Mouse (Mus musculus): Measurements from ENCODE around the gene Krt18. TPM values are rescaled to one million over a fixed set of nuclear protein-coding genes. Genes with fewer than 3 reads are reported as not detected.
"Not testable (repeated sequence)": the region's sequence is repeated elsewhere in the genome, so short reads cannot be mapped to it uniquely, and the experiment has no call there.

Krt18 gene
- polyA plus RNA-seq, 1 experiment from 2014 or later, result 20.6 TPM

- no peak overlapping the region for H3K4me3 ChIP-seq (ENCODE audit: control insufficient read depth in 1 of 2, insufficient read depth in 1 of 2, low read depth in 1 of 2, low read length in 2 of 2)
- no peak overlapping the region for H3K27ac ChIP-seq (replicated peaks in 1 of 2; ENCODE audit: control insufficient read depth in 1 of 2, insufficient read depth in 1 of 2, low read depth in 2 of 2, low read length in 2 of 2)
- no peak overlapping the region for H3K4me2 ChIP-seq (ENCODE audit: low read length)
- no peak overlapping the region for H3K9ac ChIP-seq (ENCODE audit: low read length)
- H3K36me3 ChIP-seq (ENCODE audit: control insufficient read depth, insufficient read depth, low read length), result no peaks in the 10 kb centered on the region
- peaks cover 5% of the 10 kb centered on the region; the same call in 1 of the 2 replicates for H3K9me3 ChIP-seq (ENCODE audit: control insufficient read depth, low read length)
- no peaks in the 10 kb centered on the region for H3K4me1 ChIP-seq (ENCODE audit: control insufficient read depth in 2 of 2, insufficient read depth in 2 of 2, low read length in 2 of 2)
- H3K27me3 ChIP-seq (ENCODE audit: control insufficient read depth, insufficient read depth, low read length), result no peaks in the 10 kb centered on the region
- no peak for ATAC-seq (ENCODE audit: insufficient number of reproducible peaks, insufficient read depth, low FRiP score, low read depth)
- 85% methylated on average over 6 of the region's 6 CpGs for WGBS
Measured at GRCm38 (mm10) chr15:101990946-101991345, 37.0 kb upstream of the Krt18 start.

GRCm38 (mm10) chr15:101994365-101994764 is 33.6 kb upstream of the Krt18 start:
- Histone ChIP-seq H3K4me2 (ENCODE audit: low read length) (no peak overlapping the region), H3K4me3 (ENCODE audit: control insufficient read depth in 1 of 2, insufficient read depth in 1 of 2, low read depth in 1 of 2, low read length in 2 of 2) (no peak overlapping the region), H3K9me3 (ENCODE audit: control insufficient read depth, low read length) (peaks cover 5% of the 10 kb centered on the region; the same call in 1 of the 2 replicates), H3K27ac (replicated peaks in 1 of 2; ENCODE audit: control insufficient read depth in 1 of 2, insufficient read depth in 1 of 2, low read depth in 2 of 2, low read length in 2 of 2) (no peak overlapping the region), H3K27me3 (ENCODE audit: control insufficient read depth, insufficient read depth, low read length) (no peaks in the 10 kb centered on the region; the same call in 1 of the 2 replicates), H3K4me1 (ENCODE audit: control insufficient read depth in 2 of 2, insufficient read depth in 2 of 2, low read length in 2 of 2) (no peaks in the 10 kb centered on the region), H3K36me3 (ENCODE audit: control insufficient read depth, insufficient read depth, low read length) (no peaks in the 10 kb centered on the region), H3K9ac (ENCODE audit: low read length) (no peak overlapping the region)
- 86% methylated on average over 6 of the region's 6 CpGs for WGBS
- ATAC-seq (ENCODE audit: insufficient number of reproducible peaks, insufficient read depth, low FRiP score, low read depth), result no peak

GRCm38 (mm10) chr15:101995484-101996236 is 32.3 kb upstream of the Krt18 start:
- 79% methylated on average over 4 of the region's 4 CpGs for WGBS
- Histone ChIP-seq H3K9me3 (ENCODE audit: control insufficient read depth, low read length) (peaks cover 5% of the 10 kb centered on the region; the same call in 1 of the 2 replicates), H3K4me2 (ENCODE audit: low read length) (no peak overlapping the region), H3K27me3 (ENCODE audit: control insufficient read depth, insufficient read depth, low read length) (no peaks in the 10 kb centered on the region; the same call in 1 of the 2 replicates), H3K4me1 (ENCODE audit: control insufficient read depth in 2 of 2, insufficient read depth in 2 of 2, low read length in 2 of 2) (no peaks in the 10 kb centered on the region), H3K36me3 (ENCODE audit: control insufficient read depth, insufficient read depth, low read length) (no peaks in the 10 kb centered on the region), H3K4me3 (ENCODE audit: control insufficient read depth in 1 of 2, insufficient read depth in 1 of 2, low read depth in 1 of 2, low read length in 2 of 2) (no peak overlapping the region), H3K27ac (replicated peaks in 1 of 2; ENCODE audit: control insufficient read depth in 1 of 2, insufficient read depth in 1 of 2, low read depth in 2 of 2, low read length in 2 of 2) (no peak overlapping the region), H3K9ac (ENCODE audit: low read length) (no peak overlapping the region)
- ATAC-seq (ENCODE audit: insufficient number of reproducible peaks, insufficient read depth, low FRiP score, low read depth), result no peak

DNA sequence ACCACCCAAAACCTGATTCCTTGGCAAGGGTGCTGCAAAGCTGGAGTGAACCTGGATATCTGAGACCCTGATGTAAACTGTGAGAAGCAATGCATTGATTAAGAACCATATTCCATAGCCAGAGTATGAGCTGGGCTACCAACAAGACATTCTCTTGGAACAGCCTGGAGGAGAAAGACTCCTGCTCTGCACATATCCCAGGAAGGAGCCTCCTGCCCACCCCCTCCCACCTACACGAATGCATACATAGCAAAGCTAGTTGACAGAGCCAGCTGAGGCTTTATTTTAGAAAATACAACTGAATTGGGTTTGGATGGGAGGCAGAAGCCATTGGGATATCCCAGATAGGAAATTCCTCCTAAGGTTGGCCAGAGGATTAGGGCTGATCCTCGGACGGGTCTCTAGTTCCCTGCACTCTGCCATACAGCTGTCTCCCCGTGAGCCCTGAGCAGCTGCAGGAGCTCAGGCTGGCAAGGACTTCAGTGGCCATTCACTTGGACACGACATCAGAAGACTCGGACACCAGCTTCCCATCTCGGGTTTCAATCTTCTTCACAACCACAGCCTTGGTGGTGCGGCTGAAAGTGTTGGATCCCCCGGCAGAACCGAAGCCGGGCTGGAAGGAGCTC is 31.4 kb upstream of the Krt18 start:
- H3K4me2 ChIP-seq (ENCODE audit: low read length); H3K36me3 ChIP-seq (ENCODE audit: control insufficient read depth, insufficient read depth, low read length); H3K9ac ChIP-seq (ENCODE audit: low read length); H3K4me1 ChIP-seq (ENCODE audit: control insufficient read depth in 2 of 2, insufficient read depth in 2 of 2, low read length in 2 of 2); H3K9me3 ChIP-seq (ENCODE audit: control insufficient read depth, low read length); H3K27me3 ChIP-seq (ENCODE audit: control insufficient read depth, insufficient read depth, low read length); H3K27ac ChIP-seq (replicated peaks in 1 of 2; ENCODE audit: control insufficient read depth in 1 of 2, insufficient read depth in 1 of 2, low read depth in 2 of 2, low read length in 2 of 2); ATAC-seq (ENCODE audit: insufficient number of reproducible peaks, insufficient read depth, low FRiP score, low read depth); H3K4me3 ChIP-seq (ENCODE audit: control insufficient read depth in 1 of 2, insufficient read depth in 1 of 2, low read depth in 1 of 2, low read length in 2 of 2): not testable (repeated sequence)
- WGBS, result 77% methylated on average over 10 of the region's 11 CpGs

DNA sequence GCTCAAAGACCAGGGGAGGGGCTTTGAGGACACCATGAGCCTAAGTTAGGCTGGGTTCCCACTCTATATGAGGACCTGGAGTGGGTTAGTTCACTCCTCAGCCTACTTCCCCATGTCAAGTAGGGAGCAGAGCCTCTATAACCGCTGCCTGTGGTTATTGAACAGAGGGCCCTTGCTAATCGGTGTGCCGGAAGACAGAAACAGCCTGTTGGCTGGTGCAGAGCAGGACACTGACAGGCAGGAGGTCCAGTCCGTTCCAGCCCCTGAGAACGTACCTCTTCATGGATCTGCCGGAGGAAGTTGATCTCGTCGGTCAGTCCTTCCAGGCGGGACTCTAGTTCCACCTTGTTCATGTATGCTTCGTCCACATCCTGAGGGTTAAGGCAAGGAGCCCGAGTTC is 28.8 kb upstream of the Krt18 start:
- Histone ChIP-seq H3K27me3 (ENCODE audit: control insufficient read depth, insufficient read depth, low read length) (peaks cover 8% of the 10 kb centered on the region), H3K4me2 (ENCODE audit: low read length) (no peak overlapping the region), H3K36me3 (ENCODE audit: control insufficient read depth, insufficient read depth, low read length) (no peaks in the 10 kb centered on the region), H3K4me3 (ENCODE audit: control insufficient read depth in 1 of 2, insufficient read depth in 1 of 2, low read depth in 1 of 2, low read length in 2 of 2) (no peak overlapping the region), H3K4me1 (ENCODE audit: control insufficient read depth in 2 of 2, insufficient read depth in 2 of 2, low read length in 2 of 2) (peaks cover 3 to 7% of the 10 kb centered on the region in 2 experiments; a peak in 2 of 4 replicates), H3K27ac (replicated peaks in 1 of 2; ENCODE audit: control insufficient read depth in 1 of 2, insufficient read depth in 1 of 2, low read depth in 2 of 2, low read length in 2 of 2) (no peak overlapping the region), H3K9ac (ENCODE audit: low read length) (no peak overlapping the region), H3K9me3 (ENCODE audit: control insufficient read depth, low read length) (peaks cover 5% of the 10 kb centered on the region; the same call in 1 of the 2 replicates)
- 91% methylated on average over 11 of the region's 11 CpGs for WGBS
- no peak for ATAC-seq (ENCODE audit: insufficient number of reproducible peaks, insufficient read depth, low FRiP score, low read depth)

- H3K27ac ChIP-seq (replicated peaks in 1 of 2; ENCODE audit: control insufficient read depth in 1 of 2, insufficient read depth in 1 of 2, low read depth in 2 of 2, low read length in 2 of 2), result no peak overlapping the region
- H3K9me3 ChIP-seq (ENCODE audit: control insufficient read depth, low read length), result peaks cover 5% of the 10 kb centered on the region; the same call in 1 of the 2 replicates
- H3K9ac ChIP-seq (ENCODE audit: low read length), result no peak overlapping the region
- no peak overlapping the region for H3K4me2 ChIP-seq (ENCODE audit: low read length)
- peaks cover 3 to 7% of the 10 kb centered on the region in 2 experiments; a peak in 2 of 4 replicates for H3K4me1 ChIP-seq (ENCODE audit: control insufficient read depth in 2 of 2, insufficient read depth in 2 of 2, low read length in 2 of 2)
- no peaks in the 10 kb centered on the region for H3K36me3 ChIP-seq (ENCODE audit: control insufficient read depth, insufficient read depth, low read length)
- H3K4me3 ChIP-seq (ENCODE audit: control insufficient read depth in 1 of 2, insufficient read depth in 1 of 2, low read depth in 1 of 2, low read length in 2 of 2), result no peak overlapping the region
- ATAC-seq (ENCODE audit: insufficient number of reproducible peaks, insufficient read depth, low FRiP score, low read depth), result no peak
- 84% methylated on average over 11 of the region's 11 CpGs for WGBS
- H3K27me3 ChIP-seq (ENCODE audit: control insufficient read depth, insufficient read depth, low read length), result peaks cover 11% of the 10 kb centered on the region
Measured at GRCm38 (mm10) chr15:101999676-102000335, 28.2 kb upstream of the Krt18 start.

- 5% methylated on average over 34 of the region's 34 CpGs for WGBS
- H3K27me3 ChIP-seq (ENCODE audit: control insufficient read depth, insufficient read depth, low read length), result peaks cover 26% of the 10 kb centered on the region; the same call in 1 of the 2 replicates
- H3K9ac ChIP-seq (ENCODE audit: low read length), result peak overlapping the region; percentile 64
Measured at GRCm38 (mm10) chr15:102002646-102003488, 25.1 kb upstream of the Krt18 start.

More at GRCm38 (mm10) chr15:102002646-102003488, 25.1 kb upstream of the Krt18 start:
- H3K4me1 ChIP-seq (ENCODE audit: control insufficient read depth in 2 of 2, insufficient read depth in 2 of 2, low read length in 2 of 2), result peaks cover 3 to 7% of the 10 kb centered on the region in 2 experiments; a peak in 2 of 4 replicates
- ATAC-seq (ENCODE audit: insufficient number of reproducible peaks, insufficient read depth, low FRiP score, low read depth), result peak; percentile 70
- no peaks in the 10 kb centered on the region for H3K9me3 ChIP-seq (ENCODE audit: control insufficient read depth, low read length)
- H3K36me3 ChIP-seq (ENCODE audit: control insufficient read depth, insufficient read depth, low read length), result no peaks in the 10 kb centered on the region
- H3K4me3 ChIP-seq (ENCODE audit: control insufficient read depth in 1 of 2, insufficient read depth in 1 of 2, low read depth in 1 of 2, low read length in 2 of 2), result peak overlapping the region; percentile 39 to 47
- H3K27ac ChIP-seq (replicated peaks in 1 of 2; ENCODE audit: control insufficient read depth in 1 of 2, insufficient read depth in 1 of 2, low read depth in 2 of 2, low read length in 2 of 2), result no peak overlapping the region
- H3K4me2 ChIP-seq (ENCODE audit: low read length), result peak overlapping the region; percentile 69

All from heart, embryonic 14.5 days (tissue).